Mouse (Mus musculus) testis, adult 2 months (tissue): ENCODE results near the gene Krt12.

ENCODE experiments used
- CTCF ChIP-seq: fragments of 200-500 bp; IDR thresholded peaks from 2 replicates; pipeline ENCODE4 v1.5.1; 2012; ENCODE audit warnings: low read depth, mild to moderate bottlenecking, inconsistent platforms, low read length, moderate library complexity; ENCODE audit not compliant: control insufficient read depth, insufficient read depth, insufficient replicate concordance
- POLR2A ChIP-seq: fragments of 200-500 bp; IDR thresholded peaks from 2 replicates; pipeline ENCODE4 v1.6.1; 2012; ENCODE audit warnings: low read depth, mild to moderate bottlenecking, inconsistent platforms, low read length, moderate library complexity; ENCODE audit not compliant: control insufficient read depth

DNA sequence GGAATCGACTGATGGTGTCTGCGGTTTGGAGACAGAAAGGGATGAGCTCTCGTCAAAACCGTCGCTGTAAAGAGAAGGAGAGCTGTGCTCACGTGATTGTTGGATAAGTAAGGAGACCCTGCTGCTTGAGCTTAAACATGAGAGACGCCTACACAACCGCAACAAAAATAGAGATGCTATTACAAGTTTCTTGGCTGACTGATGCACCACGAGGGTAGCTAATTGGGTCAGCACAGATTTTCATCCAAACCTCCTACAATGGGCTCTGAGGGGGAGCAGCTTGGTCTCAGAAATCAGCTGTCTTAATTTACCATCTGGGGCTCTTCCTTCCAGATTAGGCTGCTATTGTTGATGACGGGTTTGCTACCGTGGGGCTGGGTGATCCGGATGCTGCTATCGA is 5.2 kb downstream of the Krt12 start:
- TF ChIP-seq POLR2A (no peak), CTCF (no peak)
